Mouse (Mus musculus) adrenal gland, postnatal 0 days (tissue): ENCODE results near the gene Inppl1. TPM values are rescaled to one million over a fixed set of nuclear protein-coding genes. Genes with fewer than 3 reads are reported as not detected.

Source experiments
- microRNA-seq: library from miRNA; unstranded; fragments of <30 nt; microRNA quantifications from one replicate; pipeline ENCODE4, GENCODE M21; 2016; ENCODE audit warnings: borderline replicate concordance; ENCODE audit not compliant: insufficient number of aligned reads
- polyA plus RNA-seq: library from polyadenylated mRNA; unstranded; fragments of >200 nt; fragmentation: Nextera tagmentation; extraction: Ambion mirVana; gene quantifications from 2 replicates; pipeline ENCODE4 v1.2.1, GENCODE M21; 2015

Inppl1 gene
- polyA plus RNA-seq, result 20.2 and 33.4 TPM in 2 replicates

GRCm38 (mm10) chr7:101837606-101838471 is at the start of gene Inppl1:
Gene Inppl1, minus strand, starts transcription at chr7:101838229.

GRCm38 (mm10) chr7:101870629-101871028 is 32.6 kb upstream of the Inppl1 start, which contains the start of gene Folr1:
Gene Folr1, minus strand, starts transcription at chr7:101870788.

DNA sequence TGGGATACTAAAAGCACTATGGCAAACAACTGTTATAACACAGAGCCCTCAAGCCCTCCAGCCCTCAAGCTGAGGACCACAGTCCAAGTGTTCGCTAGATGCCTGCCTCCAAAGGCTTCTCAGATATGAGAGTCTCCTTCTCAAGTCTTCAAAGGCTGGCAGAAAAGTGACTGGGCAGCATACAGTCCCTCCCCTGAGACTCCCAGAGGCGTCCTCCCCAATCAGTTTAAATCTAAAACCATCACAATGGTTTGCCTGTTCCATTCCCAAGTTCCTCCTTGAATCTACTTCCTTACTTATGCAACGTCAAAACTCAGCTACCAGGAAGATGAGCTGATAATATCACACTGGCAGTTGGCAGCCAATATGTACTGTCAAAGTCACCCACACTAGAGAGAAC is 25.4 kb upstream of the Inppl1 start, which contains the start of gene Anapc15:
Anapc15 (plus strand) TSS at position 301 of the 400 bp plus-strand sequence.

DNA sequence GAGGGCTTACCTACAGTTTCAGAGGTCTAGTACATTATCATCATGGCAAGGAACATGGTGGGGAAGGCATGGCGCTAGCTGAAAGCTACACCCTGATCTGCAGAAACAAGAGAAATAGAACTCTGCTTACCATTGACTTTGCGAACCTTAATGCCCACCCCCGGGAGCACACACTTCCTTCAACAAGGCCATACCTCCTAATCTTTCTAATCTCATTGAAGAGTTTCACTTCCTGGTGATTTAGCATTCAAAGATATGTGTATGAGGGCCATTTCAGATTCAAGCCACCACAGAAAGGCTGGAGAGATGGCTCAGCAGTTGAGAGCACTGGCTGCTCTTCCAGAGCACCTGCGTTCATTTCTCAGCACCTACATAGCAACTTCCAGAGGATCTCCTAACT is 19.1 kb upstream of the Inppl1 start, which contains the start of gene Folr2:
Folr2 (minus strand) TSS at position 101 of the 400 bp plus-strand sequence.

DNA sequence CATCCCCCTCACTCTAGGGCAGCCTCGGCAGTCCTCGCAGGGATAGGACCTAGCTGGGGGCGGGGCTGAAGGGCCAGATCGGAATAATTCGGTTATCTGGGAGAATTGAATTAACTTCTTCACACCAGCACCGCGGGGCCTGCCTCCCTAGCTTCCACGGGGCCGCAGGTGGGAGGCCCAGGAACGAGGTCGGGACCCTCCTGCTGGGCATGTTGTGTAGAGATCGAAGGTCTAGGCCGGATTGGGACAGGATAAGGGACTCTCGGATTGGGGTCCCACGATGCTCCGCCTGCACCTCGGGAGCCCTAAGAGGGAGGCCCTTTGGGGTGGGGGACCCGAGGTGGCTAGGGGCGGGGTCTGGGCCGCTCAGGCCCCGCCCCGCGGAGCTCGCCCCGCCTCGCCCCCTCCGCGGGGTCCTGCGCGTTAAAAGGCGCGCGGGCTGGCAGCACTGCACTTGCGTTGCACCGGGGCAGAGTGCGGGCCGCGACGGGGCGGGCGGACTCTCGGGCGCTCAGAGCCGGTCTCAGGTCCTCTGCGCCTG is 20.1 kb downstream of the Inppl1 start, which contains the start of gene Phox2a:
Phox2a (plus strand) TSS at position 453 of the 541 bp plus-strand sequence.

Small RNA genes lying within 50 kb of the gene (microRNA-seq; reads per million reads assigned to microRNA genes)
- gene Gm22655, result not detected

Other genes starting within 250 kb of the Inppl1 start
- 29.5 and 46.7 TPM in 2 replicates for gene Clpb, start 174.6 kb downstream of the Inppl1 start, polyA plus RNA-seq
- gene Phox2a, start 19.9 kb downstream of the Inppl1 start, polyA plus RNA-seq, result 37.8 and 71.4 TPM in 2 replicates
- 9.9 and 11.1 TPM in 2 replicates for gene Folr2, start 19.0 kb upstream of the Inppl1 start, polyA plus RNA-seq
- 30.2 and 36.9 TPM in 2 replicates for gene Anapc15, start 25.5 kb upstream of the Inppl1 start, polyA plus RNA-seq
- gene Folr1, start 32.6 kb upstream of the Inppl1 start, polyA plus RNA-seq, result 8.2 and 12.2 TPM in 2 replicates
- gene Lamtor1, start 67.7 kb upstream of the Inppl1 start, polyA plus RNA-seq, result 118 and 135 TPM in 2 replicates
- gene Tomt, start 68.1 kb upstream of the Inppl1 start, polyA plus RNA-seq, result 0.08 TPM in 1 of 2 replicates, not detected in the other
- 14.3 and 19.7 TPM in 2 replicates for gene Lrrc51, start 95.7 kb upstream of the Inppl1 start, polyA plus RNA-seq
- gene Numa1, start 95.9 kb upstream of the Inppl1 start, polyA plus RNA-seq, result 30.6 and 40.0 TPM in 2 replicates
- gene Il18bp, start 180.5 kb upstream of the Inppl1 start, polyA plus RNA-seq, result 7.5 and 13.6 TPM in 2 replicates
- gene Rnf121, start 227.2 kb upstream of the Inppl1 start, polyA plus RNA-seq, result 14.0 and 15.6 TPM in 2 replicates
- gene Xndc1, start 227.3 kb upstream of the Inppl1 start, polyA plus RNA-seq, result 8.7 and 12.5 TPM in 2 replicates
- 0.35 TPM in 2 replicates for gene Xntrpc, start 227.5 kb upstream of the Inppl1 start, polyA plus RNA-seq
- gene Trpc2, start 244.9 kb upstream of the Inppl1 start, polyA plus RNA-seq, result not detected in 2 replicates